Mouse (Mus musculus): ENCODE measurements around the gene Gbx1. TPM values are rescaled to one million over a fixed set of nuclear protein-coding genes. Genes with fewer than 3 reads are reported as not detected.
A peak's percentile ranks its signal among the peaks of the same experiment; 100 is the strongest.

Gene Gbx1
- polyA plus RNA-seq, 1 experiment from 2014 or later = 0.34 TPM

DNA sequence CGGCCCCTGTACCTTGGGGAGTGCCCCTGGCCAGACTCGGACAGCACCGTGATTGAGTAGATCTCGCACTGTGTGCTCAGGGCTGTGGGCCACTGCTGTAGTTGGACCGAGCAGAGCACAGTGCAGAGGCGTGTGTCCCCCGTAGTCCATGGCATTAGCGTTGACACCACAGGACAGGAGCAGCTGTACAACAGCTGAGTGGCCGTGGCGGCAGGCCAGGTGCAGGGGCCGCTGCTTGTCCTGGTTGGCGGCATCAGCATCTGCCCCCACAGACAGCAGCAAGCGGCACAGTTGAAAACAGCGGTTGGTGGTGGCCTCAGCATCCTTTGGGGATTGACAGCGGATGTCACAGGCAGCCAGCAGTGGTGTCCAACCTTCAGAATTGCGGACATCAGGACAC is 10.6 kb upstream of the Gbx1 start:
- no peak for DNase-seq (ENCODE audit: low spot score)
- no peak overlapping the region for H3K27ac ChIP-seq (replicated peaks)
- H3K4me1 ChIP-seq = peaks cover 29% of the 10 kb centered on the region
- no peaks in the 10 kb centered on the region for H3K9me3 ChIP-seq
- peaks cover 28% of the 10 kb centered on the region for H3K27me3 ChIP-seq (replicated peaks; ENCODE audit: low read depth, poor library complexity, severe bottlenecking)
- H3K36me3 ChIP-seq (replicated peaks) = no peaks in the 10 kb centered on the region
- no peak overlapping the region for H3K4me3 ChIP-seq
- 72% methylated on average over 16 of the region's 16 CpGs for WGBS

DNA sequence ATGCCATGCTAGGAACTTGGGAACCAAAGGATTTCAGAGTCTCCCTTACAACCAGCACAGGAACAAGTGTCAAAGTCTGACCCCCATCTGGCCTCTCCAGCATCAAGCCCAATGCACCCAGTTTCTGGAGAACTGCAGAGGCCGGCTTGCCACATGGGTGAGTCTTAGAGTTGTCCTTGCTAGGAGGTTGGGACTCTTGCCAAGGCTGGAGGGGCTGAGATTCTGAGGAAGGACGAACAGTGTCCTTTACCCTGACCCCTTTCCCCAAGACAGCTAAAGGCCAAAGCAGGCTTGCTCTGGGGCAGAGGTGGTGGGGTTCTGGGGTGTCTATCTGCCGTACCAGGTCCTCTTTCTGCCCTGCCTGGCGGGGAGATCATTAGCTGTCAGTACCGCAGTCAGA is 9.5 kb upstream of the Gbx1 start:
- no peak for DNase-seq (ENCODE audit: low spot score)
- Histone ChIP-seq H3K4me3 (no peak overlapping the region), H3K27me3 (replicated peaks; ENCODE audit: low read depth, poor library complexity, severe bottlenecking) (peaks cover 39% of the 10 kb centered on the region), H3K36me3 (replicated peaks) (no peaks in the 10 kb centered on the region), H3K4me1 (peaks cover 28% of the 10 kb centered on the region), H3K9me3 (no peaks in the 10 kb centered on the region), H3K27ac (replicated peaks) (no peak overlapping the region)
- WGBS = 81% methylated on average over 5 of the region's 5 CpGs

DNA sequence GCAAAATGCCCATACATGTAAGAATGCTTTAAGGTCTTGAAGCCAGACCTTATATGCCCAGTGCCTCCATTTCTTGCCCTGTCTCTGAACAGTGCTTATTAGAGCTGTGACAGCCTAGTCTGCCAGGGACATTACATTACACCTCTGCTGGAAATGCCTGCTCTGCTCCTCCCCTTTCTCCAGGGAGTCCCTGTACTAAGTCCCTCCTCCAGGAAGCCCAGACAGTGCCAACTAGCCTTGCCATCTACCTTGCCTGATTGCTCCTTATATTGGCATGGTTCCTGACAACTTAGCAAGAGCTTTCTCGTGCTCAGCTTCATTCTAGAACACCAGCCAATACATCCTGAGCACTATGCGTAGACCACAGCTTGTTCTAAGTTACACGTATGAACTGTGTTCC is 8.7 kb upstream of the Gbx1 start:
- Histone ChIP-seq H3K27me3 (replicated peaks; ENCODE audit: low read depth, poor library complexity, severe bottlenecking) (peaks cover 47% of the 10 kb centered on the region), H3K4me1 (peaks cover 21% of the 10 kb centered on the region), H3K9me3 (no peaks in the 10 kb centered on the region), H3K36me3 (replicated peaks) (no peaks in the 10 kb centered on the region), H3K27ac (replicated peaks) (no peak overlapping the region), H3K4me3 (no peak overlapping the region)
- WGBS = 88% methylated on average over 3 of the region's 3 CpGs
- no peak for DNase-seq (ENCODE audit: low spot score)

- Histone ChIP-seq H3K4me1 (peaks cover 9% of the 10 kb centered on the region), H3K27ac (replicated peaks) (no peak overlapping the region), H3K9me3 (no peaks in the 10 kb centered on the region), H3K27me3 (replicated peaks; ENCODE audit: low read depth, poor library complexity, severe bottlenecking) (peaks cover 54% of the 10 kb centered on the region), H3K4me3 (no peak overlapping the region), H3K36me3 (replicated peaks) (no peaks in the 10 kb centered on the region)
- WGBS = 55% methylated on average over 5 of the region's 5 CpGs
- no peak for DNase-seq (ENCODE audit: low spot score)
Measured at GRCm38 (mm10) chr5:24534292-24534691, 7.3 kb upstream of the Gbx1 start.

- peaks cover 62% of the 10 kb centered on the region for H3K27me3 ChIP-seq (replicated peaks; ENCODE audit: low read depth, poor library complexity, severe bottlenecking)
- peaks cover 12% of the 10 kb centered on the region for H3K4me1 ChIP-seq
- WGBS = 52% methylated on average over 11 of the region's 11 CpGs
- H3K27ac ChIP-seq (replicated peaks) = no peak overlapping the region
- H3K9me3 ChIP-seq = no peaks in the 10 kb centered on the region
- no peak overlapping the region for H3K4me3 ChIP-seq
- DNase-seq (ENCODE audit: low spot score) = no peak
- H3K36me3 ChIP-seq (replicated peaks) = no peaks in the 10 kb centered on the region
Measured at GRCm38 (mm10) chr5:24533391-24533790, 6.4 kb upstream of the Gbx1 start.

GRCm38 (mm10) chr5:24530042-24530689 is 3.2 kb upstream of the Gbx1 start:
- H3K27me3 ChIP-seq (replicated peaks; ENCODE audit: low read depth, poor library complexity, severe bottlenecking) = peaks cover 85% of the 10 kb centered on the region
- 21% methylated on average over 24 of the region's 24 CpGs for WGBS
- DNase-seq (ENCODE audit: low spot score) = peak; percentile 90
- H3K4me1 ChIP-seq = peaks cover 40% of the 10 kb centered on the region
- H3K4me3 ChIP-seq = no peak overlapping the region
- no peaks in the 10 kb centered on the region for H3K36me3 ChIP-seq (replicated peaks)
- no peak overlapping the region for H3K27ac ChIP-seq (replicated peaks)
- no peaks in the 10 kb centered on the region for H3K9me3 ChIP-seq

- no peak for DNase-seq (ENCODE audit: low spot score)
- 10% methylated on average over 6 of the region's 6 CpGs for WGBS
- 0 out of 2 replicates have a peak overlapping the region, but pooled peaks have one; percentile 21 for H3K4me3 ChIP-seq
- peaks cover 47% of the 10 kb centered on the region for H3K4me1 ChIP-seq
- H3K27me3 ChIP-seq (replicated peaks; ENCODE audit: low read depth, poor library complexity, severe bottlenecking) = peaks cover 100% of the 10 kb centered on the region
- no peak overlapping the region for H3K27ac ChIP-seq (replicated peaks)
- H3K9me3 ChIP-seq = no peaks in the 10 kb centered on the region
- no peaks in the 10 kb centered on the region for H3K36me3 ChIP-seq (replicated peaks)
Measured at GRCm38 (mm10) chr5:24527780-24528179, 778 bp upstream of the Gbx1 start.

DNA sequence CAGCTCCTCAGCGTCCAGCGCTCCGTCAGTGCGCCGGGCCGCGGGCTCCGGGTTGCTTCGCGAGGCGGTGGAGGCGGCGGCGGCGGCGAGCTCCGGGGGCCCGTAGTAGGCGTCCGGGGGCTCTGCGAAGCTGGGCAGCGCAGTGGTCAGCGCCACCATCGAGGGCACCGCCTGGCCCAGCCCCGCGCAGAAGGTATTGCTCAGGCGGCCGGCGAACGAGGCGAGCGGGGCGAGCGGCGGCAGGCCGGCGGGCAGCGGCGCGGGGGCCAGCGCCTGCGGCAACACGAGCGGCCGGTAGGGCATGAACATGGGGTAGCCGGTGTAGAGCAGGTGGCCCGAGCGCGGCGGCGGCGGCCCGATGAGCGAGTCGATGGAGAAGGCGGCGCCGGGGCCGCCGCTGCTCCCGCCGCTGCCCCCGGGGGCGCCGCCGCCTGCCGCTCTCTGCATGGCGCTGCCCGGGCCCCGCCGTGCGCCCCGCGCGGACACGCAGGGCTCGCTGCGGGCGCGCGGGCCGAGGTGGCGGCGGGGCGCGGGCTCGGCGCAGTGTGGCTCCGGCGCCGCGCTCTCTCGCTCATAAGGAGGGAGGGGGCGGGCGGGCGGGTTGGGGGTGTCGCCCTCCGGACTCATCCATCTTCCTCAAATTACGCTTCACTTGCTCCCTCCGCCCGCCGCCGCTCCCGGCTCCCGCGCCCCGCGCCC is 663 bp downstream of the Gbx1 start:
- 2% methylated on average over 106 of the region's 109 CpGs for WGBS
- H3K9me3 ChIP-seq = no peaks in the 10 kb centered on the region
- no peaks in the 10 kb centered on the region for H3K36me3 ChIP-seq (replicated peaks)
- H3K4me3 ChIP-seq = peak overlapping the region; percentile 58
- peak overlapping the region; percentile 63 for H3K27ac ChIP-seq (replicated peaks)
- DNase-seq (ENCODE audit: low spot score) = peak; percentile 61
- peaks cover 47% of the 10 kb centered on the region for H3K4me1 ChIP-seq
- H3K27me3 ChIP-seq (replicated peaks; ENCODE audit: low read depth, poor library complexity, severe bottlenecking) = peaks cover 100% of the 10 kb centered on the region

GRCm38 (mm10) chr5:24525360-24526189 is 1.4 kb downstream of the Gbx1 start:
- peaks cover 47% of the 10 kb centered on the region for H3K4me1 ChIP-seq
- peak; percentile 51 for DNase-seq (ENCODE audit: low spot score)

GRCm38 (mm10) chr5:24524522-24524921 is 2.5 kb downstream of the Gbx1 start:
- Histone ChIP-seq H3K4me1 (peaks cover 47% of the 10 kb centered on the region), H3K4me3 (peak overlapping the region; percentile 58; the same call in 1 of the 2 replicates), H3K27ac (replicated peaks) (no peak overlapping the region), H3K9me3 (no peaks in the 10 kb centered on the region), H3K27me3 (replicated peaks; ENCODE audit: low read depth, poor library complexity, severe bottlenecking) (peaks cover 93% of the 10 kb centered on the region), H3K36me3 (replicated peaks) (no peaks in the 10 kb centered on the region)
- 14% methylated on average over 4 of the region's 4 CpGs for WGBS
- no peak for DNase-seq (ENCODE audit: low spot score)

More at GRCm38 (mm10) chr5:24525360-24526189, 1.4 kb downstream of the Gbx1 start:
- Histone ChIP-seq H3K9me3 (no peaks in the 10 kb centered on the region), H3K27ac (replicated peaks) (peak overlapping the region; percentile 51; the same call in 1 of the 2 replicates), H3K36me3 (replicated peaks) (no peaks in the 10 kb centered on the region), H3K27me3 (replicated peaks; ENCODE audit: low read depth, poor library complexity, severe bottlenecking) (peaks cover 98% of the 10 kb centered on the region), H3K4me3 (peak overlapping the region; percentile 58)
- 3% methylated on average over 34 of the region's 34 CpGs for WGBS

GRCm38 (mm10) chr5:24523806-24524205 is 3.2 kb downstream of the Gbx1 start:
- WGBS = 43% methylated on average over 8 of the region's 8 CpGs
- no peaks in the 10 kb centered on the region for H3K36me3 ChIP-seq (replicated peaks)
- H3K27ac ChIP-seq (replicated peaks) = no peak overlapping the region
- peaks cover 40% of the 10 kb centered on the region for H3K4me1 ChIP-seq
- H3K4me3 ChIP-seq = 0 out of 2 replicates have a peak overlapping the region, but pooled peaks have one; percentile 12
- no peaks in the 10 kb centered on the region for H3K9me3 ChIP-seq
- H3K27me3 ChIP-seq (replicated peaks; ENCODE audit: low read depth, poor library complexity, severe bottlenecking) = peaks cover 90% of the 10 kb centered on the region
- no peak for DNase-seq (ENCODE audit: low spot score)

DNA sequence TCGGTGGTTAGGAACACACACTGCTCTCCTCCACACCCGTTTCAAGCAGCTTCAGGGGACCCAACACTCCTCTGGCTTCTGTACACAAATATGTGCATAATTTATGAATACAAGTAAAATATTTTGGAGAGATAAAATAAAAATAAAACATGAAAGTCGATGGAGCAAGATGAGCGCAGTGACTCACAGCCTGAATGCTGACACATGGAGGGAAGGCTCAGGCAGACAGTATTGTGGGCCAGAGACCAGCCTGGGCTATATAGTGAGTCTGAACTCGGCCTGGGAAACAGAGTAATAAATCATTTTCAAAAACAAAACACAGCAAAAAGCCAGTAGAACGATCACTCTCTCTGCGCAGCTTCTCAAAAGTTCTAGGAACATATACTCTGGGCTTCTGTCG is 5.6 kb downstream of the Gbx1 start:
- no peaks in the 10 kb centered on the region for H3K9me3 ChIP-seq
- DNase-seq (ENCODE audit: low spot score) = no peak
- H3K27me3 ChIP-seq (replicated peaks; ENCODE audit: low read depth, poor library complexity, severe bottlenecking) = peaks cover 80% of the 10 kb centered on the region
- H3K4me1 ChIP-seq = peaks cover 32% of the 10 kb centered on the region
- no peak overlapping the region for H3K27ac ChIP-seq (replicated peaks)
- WGBS = 73% methylated on average over 8 of the region's 8 CpGs
- H3K36me3 ChIP-seq (replicated peaks) = no peaks in the 10 kb centered on the region
- H3K4me3 ChIP-seq = no peak overlapping the region
